Mouse (Mus musculus): Measurements from ENCODE around the gene Akap1.

Gene Akap1

GRCm38 (mm10) chr11:88783525-88783924 is 80.9 kb downstream of the Akap1 start:
- in situ Hi-C loops (cut with MboI) = no loop called here

GRCm38 (mm10) chr11:88782531-88782930 is 81.9 kb downstream of the Akap1 start:
- in situ Hi-C loops (cut with MboI) = no loop called here

Data from mature B cell (primary cell).